Mouse (Mus musculus) kidney, embryonic 16.5 days (tissue): ENCODE measurements around the gene Fbxo41. TPM values are rescaled to one million over a fixed set of nuclear protein-coding genes. Genes with fewer than 3 reads are reported as not detected.
"Not testable (repeated sequence)": the region's sequence is repeated elsewhere in the genome, so short reads cannot be mapped to it uniquely, and the experiment has no call there.

ENCODE experiments used
- ATAC-seq: fragments of 200-750 bp; cut with Nextera tagmentation; 2 replicates; pipeline ENCODE4 v1.8.0; 2017; ENCODE audit warnings: moderate TSS enrichment; ENCODE audit not compliant: low FRiP score, low TSS enrichment
- H3K27ac ChIP-seq: fragments of 300-500 bp; sonication (generic); 2 replicates; pipeline ENCODE4 v1.5.1; 2014; ENCODE audit warnings: low read length
- H3K27me3 ChIP-seq: fragments of 300-500 bp; sonication (generic); 2 replicates; pipeline ENCODE4 v1.6.1; 2014; ENCODE audit warnings: low read length, control low read depth, mixed read lengths; ENCODE audit not compliant: insufficient read depth
- H3K36me3 ChIP-seq: fragments of 300-500 bp; sonication (generic); 2 replicates; pipeline ENCODE4 v1.6.1; 2014; ENCODE audit warnings: low read length, control low read depth, mixed read lengths; ENCODE audit not compliant: insufficient read depth
- H3K4me1 ChIP-seq: fragments of 300-500 bp; sonication (generic); 2 replicates; pipeline ENCODE4 v1.6.1; 2014; ENCODE audit warnings: low read length, control low read depth, mixed read lengths; ENCODE audit not compliant: insufficient read depth
- H3K4me2 ChIP-seq: fragments of 300-500 bp; sonication (generic); replicated peaks from 2 replicates; pipeline ENCODE4 v1.6.1; 2014; ENCODE audit warnings: low read depth, low read length
- H3K4me3 ChIP-seq: fragments of 300-500 bp; sonication (generic); 2 replicates; pipeline ENCODE4 v1.5.1; 2014; ENCODE audit warnings: mild to moderate bottlenecking, low read length
- H3K9ac ChIP-seq: fragments of 300-500 bp; sonication (generic); replicated peaks from 2 replicates; pipeline ENCODE4 v1.6.1; 2014; ENCODE audit warnings: low read length
- H3K9me3 ChIP-seq: fragments of 300-500 bp; sonication (generic); 2 replicates; pipeline ENCODE4 v1.6.1; 2016; ENCODE audit warnings: low read length, control low read depth
- WGBS: fragments of 180-500 bp; shearing (Covaris S2); extraction: QIAGEN DNeasy Blood & Tissue Kit; methylation state at CpG from one replicate; pipeline ENCODE4 v1.1.7; 2014; 5-methylcytosine and 5-hydroxymethylcytosine counted together
- polyA plus RNA-seq: library from polyadenylated mRNA; unstranded; fragments of >200 nt; fragmentation: Nextera tagmentation; extraction: Ambion mirVana; gene quantifications from 2 replicates; pipeline ENCODE4 v1.2.1, GENCODE M21; 2015

Gene Fbxo41
- polyA plus RNA-seq, 1 experiment from 2014 or later = 0.09 TPM

- H3K36me3 ChIP-seq = peaks cover 9% of the 10 kb centered on the region; the same call in 1 of the 2 replicates
- peak within 1 kb of the TSS; percentile 85 for H3K27ac ChIP-seq
- H3K4me3 ChIP-seq = peak within 1 kb of the TSS; percentile 78
- under 1% methylated on average over 54 of the region's 54 CpGs for WGBS
- ATAC-seq = peak; percentile 95
- peaks cover 28% of the 10 kb centered on the region for H3K4me1 ChIP-seq
- H3K9me3 ChIP-seq = no peaks in the 10 kb centered on the region
- H3K9ac ChIP-seq = peak within 1 kb of the TSS; percentile 95
- no peaks in the 10 kb centered on the region for H3K27me3 ChIP-seq
- peak within 1 kb of the TSS; percentile 97 for H3K4me2 ChIP-seq
Observed at GRCm38 (mm10) chr6:85451664-85452410, 51.0 kb downstream of the Fbxo41 start, which contains the start of gene Pradc1. TSS of gene Pradc1 (minus strand) at chr6:85451970.

DNA sequence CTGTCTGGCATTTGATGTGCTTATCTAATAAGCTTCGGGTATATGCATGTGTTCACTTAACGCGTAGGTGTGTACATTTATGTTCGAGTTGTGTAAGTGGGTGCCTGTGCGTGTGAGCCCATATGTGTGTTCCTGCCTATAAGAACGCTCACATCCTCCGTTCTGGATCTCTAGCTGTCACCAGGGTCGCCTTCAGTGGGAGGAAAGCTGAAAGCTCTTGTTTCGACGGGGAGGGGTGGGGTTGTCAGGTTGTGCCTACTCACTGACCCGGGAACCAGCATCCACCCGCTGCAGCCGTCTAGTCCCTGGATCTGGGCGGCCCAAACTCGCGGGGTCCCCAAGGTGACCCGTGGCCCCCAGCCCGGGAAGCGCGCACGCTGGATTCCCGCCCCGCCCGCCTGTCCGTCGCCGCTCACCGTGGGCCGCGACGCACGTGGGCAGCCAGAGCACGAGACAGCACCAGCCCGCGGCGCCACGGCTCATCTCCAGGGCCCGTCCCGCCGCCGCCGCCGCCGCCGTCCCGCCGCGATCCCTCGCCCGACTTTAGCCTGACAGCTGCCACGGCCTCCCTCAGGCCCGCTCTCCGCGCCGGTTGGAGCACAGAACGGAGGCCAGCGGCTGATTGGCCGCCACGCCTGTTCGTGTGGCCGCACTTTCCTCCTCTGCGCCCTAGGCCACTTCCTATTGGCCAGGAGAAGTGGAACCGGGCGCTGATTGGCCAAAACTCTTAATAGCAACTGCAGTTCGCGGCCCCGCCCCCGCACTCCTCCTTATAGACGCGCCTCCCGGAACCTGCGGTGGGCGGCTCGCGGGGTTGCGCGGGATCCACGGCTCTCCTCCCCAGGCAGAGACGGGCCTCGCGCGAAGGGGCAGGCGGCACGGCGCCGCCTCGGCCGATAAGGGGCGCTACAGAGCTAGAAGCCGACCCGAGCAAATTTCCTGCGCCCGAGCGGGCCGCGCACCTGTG, 51.8 kb downstream of the Fbxo41 start, which contains the start of gene Cct7:
Gene Cct7 (plus strand): TSS at position 818 of the 967 bp plus-strand sequence.
- 2% methylated on average over 93 of the region's 96 CpGs for WGBS
- peak within 1 kb of the TSS; percentile 95 for H3K9ac ChIP-seq
- H3K9me3 ChIP-seq = no peaks in the 10 kb centered on the region
- H3K4me1 ChIP-seq = peaks cover 28% of the 10 kb centered on the region
- H3K4me3 ChIP-seq = peak within 1 kb of the TSS; percentile 78
- ATAC-seq = peak; percentile 95
- peak within 1 kb of the TSS; percentile 85 for H3K27ac ChIP-seq
- peak within 1 kb of the TSS; percentile 97 for H3K4me2 ChIP-seq
- peaks cover 15% of the 10 kb centered on the region for H3K36me3 ChIP-seq
- no peaks in the 10 kb centered on the region for H3K27me3 ChIP-seq

DNA sequence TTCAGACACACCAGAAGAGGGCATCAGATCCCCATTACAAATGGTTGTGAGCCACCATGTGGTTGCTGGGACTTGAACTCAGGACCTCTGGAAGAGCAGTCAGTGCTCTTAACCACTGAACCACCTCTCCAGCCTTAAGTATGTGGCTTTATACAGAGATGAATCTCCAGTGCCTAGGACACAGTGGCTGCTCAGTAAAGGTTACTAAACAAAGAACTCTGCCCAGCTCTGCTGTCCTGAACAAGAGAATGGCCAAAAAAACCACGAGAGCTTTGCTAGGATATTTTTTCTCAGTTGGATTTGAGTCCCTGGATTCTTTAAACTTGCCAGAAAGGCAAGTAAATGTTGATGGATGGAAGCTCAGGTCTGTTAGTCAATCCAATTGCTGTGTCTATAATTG, 52.7 kb downstream of the Fbxo41 start:
- peaks cover 35% of the 10 kb centered on the region for H3K4me1 ChIP-seq
- peak overlapping the region; percentile 97 for H3K4me2 ChIP-seq
- H3K27ac ChIP-seq, H3K27me3 ChIP-seq, H3K9me3 ChIP-seq, ATAC-seq: not testable (repeated sequence)
- WGBS = 58% methylated on average over 1 of the region's 1 CpGs
- H3K4me3 ChIP-seq = peak overlapping the region; percentile 78; the same call in 1 of the 2 replicates
- H3K9ac ChIP-seq = peak overlapping the region; percentile 80
- H3K36me3 ChIP-seq = peaks cover 22% of the 10 kb centered on the region

GRCm38 (mm10) chr6:85447351-85447750, 55.4 kb downstream of the Fbxo41 start:
- Histone ChIP-seq H3K4me2 (no peak overlapping the region), H3K4me3 (no peak overlapping the region), H3K27me3 (no peaks in the 10 kb centered on the region), H3K27ac (no peak overlapping the region), H3K9ac (no peak overlapping the region), H3K36me3 (peaks cover 32% of the 10 kb centered on the region), H3K9me3 (no peaks in the 10 kb centered on the region), H3K4me1 (peaks cover 19% of the 10 kb centered on the region)
- WGBS = 83% methylated on average over 6 of the region's 6 CpGs
- no peak for ATAC-seq

DNA sequence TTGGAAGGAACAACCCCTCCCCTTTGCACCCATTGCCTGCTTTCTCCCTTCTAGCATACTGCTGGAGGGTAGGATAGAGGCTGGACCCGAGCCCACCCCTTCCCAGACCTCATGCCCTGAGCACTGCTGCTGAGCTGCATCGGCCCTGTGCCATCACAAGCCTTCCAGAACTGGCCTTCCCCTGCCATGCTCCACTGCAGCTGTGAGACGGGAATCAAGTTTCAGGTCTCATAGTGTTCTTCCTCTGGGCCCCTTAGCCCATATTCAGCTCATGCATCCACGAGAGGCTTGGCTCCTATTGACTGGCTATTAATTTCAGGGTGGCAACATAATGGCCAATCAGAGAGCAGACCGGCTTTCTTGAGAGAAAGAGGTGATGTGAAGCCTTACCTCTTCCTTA, 57.5 kb downstream of the Fbxo41 start:
- peak; percentile 92 for ATAC-seq

DNA sequence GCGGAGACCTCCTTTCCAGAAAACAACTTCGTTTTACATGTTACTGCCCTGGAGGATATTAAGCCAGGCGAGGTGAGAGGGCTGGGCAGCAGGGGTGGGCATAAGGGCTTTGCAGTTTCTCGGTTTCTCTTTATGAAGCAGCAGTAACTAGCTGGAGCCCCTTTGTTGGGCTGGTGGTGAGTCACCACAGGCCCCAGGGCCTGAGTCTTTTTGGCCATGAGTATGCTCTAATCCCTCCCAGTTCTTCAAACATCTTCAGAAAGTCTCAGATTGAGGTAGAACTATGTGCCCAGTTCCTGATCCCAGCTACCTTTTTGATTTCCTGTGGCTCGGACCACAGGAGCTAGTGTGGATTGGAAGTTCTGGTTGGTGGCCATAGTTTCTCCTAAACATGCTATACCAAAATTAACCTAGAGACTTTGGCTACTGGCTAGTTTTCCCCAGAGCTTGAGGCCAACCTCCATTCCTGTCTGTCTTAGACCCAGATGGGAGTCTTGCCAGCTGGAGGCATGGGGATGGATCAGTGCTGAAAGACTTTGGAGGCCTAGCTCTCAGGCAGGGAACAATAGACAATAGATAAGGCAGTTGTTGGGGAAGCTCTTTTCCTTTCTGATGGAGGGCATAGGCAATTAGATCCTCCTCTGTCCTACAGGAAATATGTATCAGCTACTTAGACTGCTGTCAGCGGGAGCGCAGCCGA, 58.4 kb downstream of the Fbxo41 start:
- Histone ChIP-seq H3K9ac (peak overlapping the region; percentile 15; the same call in 1 of the 2 replicates), H3K27ac (peak overlapping the region; percentile 50), H3K27me3 (no peaks in the 10 kb centered on the region), H3K9me3 (no peaks in the 10 kb centered on the region), H3K36me3 (peaks cover 59% of the 10 kb centered on the region), H3K4me2 (no peak overlapping the region), H3K4me3 (no peak overlapping the region), H3K4me1 (peaks cover 12% of the 10 kb centered on the region)
- 83% methylated on average over 8 of the region's 8 CpGs for WGBS
- ATAC-seq = no peak

More for the DNA sequence above, 57.5 kb downstream of the Fbxo41 start:
- H3K4me2 ChIP-seq = no peak overlapping the region
- peaks cover 14% of the 10 kb centered on the region for H3K4me1 ChIP-seq
- H3K9me3 ChIP-seq = no peaks in the 10 kb centered on the region
- H3K9ac ChIP-seq = peak overlapping the region; percentile 15; the same call in 1 of the 2 replicates
- no peak overlapping the region for H3K4me3 ChIP-seq
- peak overlapping the region; percentile 50 for H3K27ac ChIP-seq
- no peaks in the 10 kb centered on the region for H3K27me3 ChIP-seq
- H3K36me3 ChIP-seq = peaks cover 50% of the 10 kb centered on the region
- 40% methylated on average over 5 of the region's 5 CpGs for WGBS

GRCm38 (mm10) chr6:85443488-85444233, 59.1 kb downstream of the Fbxo41 start:
- Histone ChIP-seq H3K4me1 (peaks cover 12% of the 10 kb centered on the region), H3K27me3 (no peaks in the 10 kb centered on the region), H3K4me3 (no peak overlapping the region), H3K9me3 (no peaks in the 10 kb centered on the region), H3K36me3 (peaks cover 66% of the 10 kb centered on the region), H3K4me2 (no peak overlapping the region), H3K9ac (no peak overlapping the region), H3K27ac (no peak overlapping the region)
- WGBS = 75% methylated on average over 3 of the region's 3 CpGs
- no peak for ATAC-seq

DNA sequence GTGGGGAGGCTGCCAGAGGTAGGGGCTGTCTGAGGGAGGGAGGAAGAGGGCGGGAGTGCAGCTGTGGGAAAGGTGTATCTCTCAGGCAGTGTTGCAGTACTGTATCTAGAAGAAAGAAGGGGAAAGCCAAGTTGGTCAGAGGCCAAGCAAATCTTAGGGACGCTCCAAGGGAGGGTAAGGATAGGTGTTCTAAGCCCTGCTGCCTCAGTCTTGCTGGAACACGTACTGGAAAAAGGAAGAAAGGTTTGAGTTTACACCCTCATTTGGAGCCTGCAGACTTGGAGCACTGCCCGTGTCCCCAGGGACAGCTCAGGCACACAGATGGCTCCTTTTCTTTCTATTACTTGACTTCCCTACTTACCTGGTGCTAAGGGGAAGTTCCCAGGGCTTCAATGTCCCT, 61.7 kb downstream of the Fbxo41 start:
- Histone ChIP-seq H3K4me2 (no peak overlapping the region), H3K9me3 (no peaks in the 10 kb centered on the region), H3K9ac (no peak overlapping the region), H3K4me3 (no peak overlapping the region), H3K27me3 (no peaks in the 10 kb centered on the region), H3K27ac (no peak overlapping the region), H3K36me3 (peaks cover 59% of the 10 kb centered on the region), H3K4me1 (peaks cover 12% of the 10 kb centered on the region)
- 86% methylated on average over 4 of the region's 4 CpGs for WGBS
- ATAC-seq = no peak

- ATAC-seq = no peak
- 94% methylated on average over 5 of the region's 6 CpGs for whole genome bisulfite sequencing
- Histone ChIP-seq H3K9ac (no peak overlapping the region), H3K27me3 (no peaks in the 10 kb centered on the region), H3K9me3 (no peaks in the 10 kb centered on the region), H3K27ac (no peak overlapping the region), H3K4me2 (no peak overlapping the region), H3K4me3 (no peak overlapping the region), H3K4me1 (peaks cover 11% of the 10 kb centered on the region), H3K36me3 (peaks cover 35% of the 10 kb centered on the region)
Observed at GRCm38 (mm10) chr6:85436631-85437030, 66.2 kb downstream of the Fbxo41 start.
